8 mouse cellular contexts compared by ENCODE assay signal in the genomic region with DNA sequence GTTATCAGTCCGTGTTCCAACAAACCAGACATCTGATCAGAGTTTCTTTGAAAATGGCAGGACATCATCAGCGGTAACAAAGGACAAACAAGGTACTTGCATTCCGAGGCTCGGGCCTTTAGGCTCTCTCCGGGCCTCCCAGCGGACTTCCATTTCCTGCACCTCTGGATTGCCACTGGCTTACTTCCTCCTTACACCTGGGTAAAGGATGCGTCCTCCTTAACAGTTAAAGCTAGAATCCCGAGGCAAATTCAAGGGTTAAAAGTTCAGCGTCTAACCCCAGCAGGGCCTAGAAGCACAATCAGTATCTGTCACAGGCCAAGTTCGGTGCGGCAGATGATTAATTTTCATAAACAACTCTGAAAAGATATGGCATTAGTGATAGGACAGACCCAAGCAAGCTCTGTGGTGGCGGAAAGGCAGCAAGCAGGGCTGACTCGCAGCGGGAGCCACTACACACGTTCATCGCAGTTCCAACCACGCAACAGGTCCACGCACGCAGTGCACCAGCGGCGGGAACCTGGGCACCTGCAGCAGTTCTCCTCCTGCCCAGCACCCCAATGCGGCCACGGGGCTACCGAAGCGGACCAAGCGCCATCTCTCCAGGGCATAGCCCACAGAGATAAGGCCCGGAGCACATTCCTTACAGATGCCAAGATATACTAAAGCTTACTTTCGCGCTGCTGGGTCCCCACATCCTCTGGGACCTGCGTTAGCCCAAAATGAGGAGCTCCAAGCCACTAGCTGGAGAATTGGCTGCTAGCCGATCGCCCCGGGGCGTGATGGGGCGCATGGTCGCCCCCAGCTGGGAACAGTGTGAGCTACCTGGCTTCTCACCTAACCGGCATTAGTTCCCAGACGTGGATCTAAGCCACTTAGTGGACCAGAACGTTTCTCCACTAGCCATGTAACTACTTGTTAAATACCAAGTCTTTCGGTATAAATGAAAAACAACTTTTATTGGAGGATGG. TPM values are rescaled to one million over a fixed set of nuclear protein-coding genes. Genes with fewer than 3 reads are reported as not detected.
A peak's percentile ranks its signal among the peaks of the same experiment; 100 is the strongest.
DNase-seq lines count a peak whose midpoint lies in the region; ATAC-seq lines count a peak whose summit lies in the region.

No protein-coding gene starts in this region.

- peak overlapping the region; percentile 84 for H3K9ac ChIP-seq in heart, embryonic 16.5 days (ENCODE audit: low read length)

- no peaks in the 10 kb centered on the region for H3K36me3 ChIP-seq in embryonic facial prominence, embryonic 10.5 days (replicated peaks)
- H3K36me3 ChIP-seq in heart, embryonic 16.5 days (ENCODE audit: control insufficient read depth, insufficient read depth), result no peaks in the 10 kb centered on the region

- peak; percentile 12 for ATAC-seq in CD4-positive, CD25-positive, alpha-beta regulatory T cell, adult 4 months
- ATAC-seq in heart, embryonic 16.5 days (replicated peaks; ENCODE audit: extremely low read depth, insufficient read depth, low FRiP score), result peak; percentile 55

- H3K4me1 ChIP-seq in embryonic facial prominence, embryonic 10.5 days, result peaks cover 33% of the 10 kb centered on the region
- H3K4me1 ChIP-seq in heart, embryonic 16.5 days (ENCODE audit: control insufficient read depth, insufficient read depth, low read length), result peaks cover 12% of the 10 kb centered on the region

- peak overlapping the region; percentile 87 for H3K27ac ChIP-seq in embryonic facial prominence, embryonic 10.5 days (replicated peaks)
- H3K27ac ChIP-seq in heart, embryonic 16.5 days (ENCODE audit: low read length), result peak overlapping the region; percentile 83

- H3K27me3 ChIP-seq in embryonic facial prominence, embryonic 10.5 days (replicated peaks; ENCODE audit: low read depth, poor library complexity, severe bottlenecking), result 0 out of 2 replicates have a peak, but pooled peaks cover 4% of the 10 kb centered on the region
- H3K27me3 ChIP-seq in heart, embryonic 16.5 days (ENCODE audit: control insufficient read depth, insufficient read depth, low read length), result no peaks in the 10 kb centered on the region

- WGBS in embryonic facial prominence, embryonic 10.5 days, result under 1% methylated on average over 40 of the region's 40 CpGs
- WGBS in heart, embryonic 16.5 days, result under 1% methylated on average over 40 of the region's 40 CpGs

- H3K4me2 ChIP-seq in heart, embryonic 16.5 days (ENCODE audit: low read depth, low read length), result peak overlapping the region; percentile 73

- peak; percentile 16 for DNase-seq in adipocyte (ENCODE audit: low spot score)
- DNase-seq in embryonic facial prominence, embryonic 10.5 days (ENCODE audit: low spot score), result peak; percentile 67
- DNase-seq in kidney, postnatal 14 days, result peak; percentile 79
- DNase-seq in lung, postnatal 25 days (ENCODE audit: low spot score), result peak; percentile 57
- DNase-seq in right cerebral cortex, adult 18-20 months, result peak; percentile 15
- peak; percentile 60 to 64 for DNase-seq in urinary bladder, postnatal 36 days (ENCODE audit: low spot score in 2 of 2)

- H3K4me3 ChIP-seq in embryonic facial prominence, embryonic 10.5 days, result peak overlapping the region; percentile 88
- peak overlapping the region; percentile 82 for H3K4me3 ChIP-seq in heart, embryonic 16.5 days (ENCODE audit: low read length)

- H3K9me3 ChIP-seq in embryonic facial prominence, embryonic 10.5 days, result no peaks in the 10 kb centered on the region
- H3K9me3 ChIP-seq in heart, embryonic 16.5 days (replicated peaks; ENCODE audit: control insufficient read depth, low read length), result no peaks in the 10 kb centered on the region

RNA-seq across cellular contexts. Expression of gene Lrrc1, which starts 1.0 kb away (rescaled TPM):
- polyA plus RNA-seq in CD4-positive, CD25-positive, alpha-beta regulatory T cell, adult 4 months (2017; shearing (Covaris generic)), result 1 to 10 TPM; 3.2 to 4.3 TPM
- 8.4 and 8.7 TPM in 2 replicates for polyA plus RNA-seq in embryonic facial prominence, embryonic 10.5 days (2016; fragmentation: Nextera tagmentation; extraction: Ambion mirVana)
- polyA plus RNA-seq in heart, embryonic 16.5 days (2015; fragmentation: Nextera tagmentation; extraction: Ambion mirVana), result 19.5 and 23.6 TPM in 2 replicates

Comparison
In these comparisons a context has a peak if more than half of its experiments do, and no peak if none do; other contexts are left out.
1. Peak in every context shown above with its lines: DNase-seq, ATAC-seq, H3K4me3 ChIP-seq and H3K27ac ChIP-seq.
2. DNase-seq: peak in every context shown above with its lines; median percentile 79 in kidney, postnatal 14 days; 67 in embryonic facial prominence, embryonic 10.5 days; 62 in urinary bladder, postnatal 36 days; 57 in lung, postnatal 25 days; 16 in adipocyte; 15 in right cerebral cortex, adult 18-20 months.